Mouse (Mus musculus): Measurements from ENCODE around the gene Sct.
A peak's percentile ranks its signal among the peaks of the same experiment; 100 is the strongest.

Gene Sct

DNA sequence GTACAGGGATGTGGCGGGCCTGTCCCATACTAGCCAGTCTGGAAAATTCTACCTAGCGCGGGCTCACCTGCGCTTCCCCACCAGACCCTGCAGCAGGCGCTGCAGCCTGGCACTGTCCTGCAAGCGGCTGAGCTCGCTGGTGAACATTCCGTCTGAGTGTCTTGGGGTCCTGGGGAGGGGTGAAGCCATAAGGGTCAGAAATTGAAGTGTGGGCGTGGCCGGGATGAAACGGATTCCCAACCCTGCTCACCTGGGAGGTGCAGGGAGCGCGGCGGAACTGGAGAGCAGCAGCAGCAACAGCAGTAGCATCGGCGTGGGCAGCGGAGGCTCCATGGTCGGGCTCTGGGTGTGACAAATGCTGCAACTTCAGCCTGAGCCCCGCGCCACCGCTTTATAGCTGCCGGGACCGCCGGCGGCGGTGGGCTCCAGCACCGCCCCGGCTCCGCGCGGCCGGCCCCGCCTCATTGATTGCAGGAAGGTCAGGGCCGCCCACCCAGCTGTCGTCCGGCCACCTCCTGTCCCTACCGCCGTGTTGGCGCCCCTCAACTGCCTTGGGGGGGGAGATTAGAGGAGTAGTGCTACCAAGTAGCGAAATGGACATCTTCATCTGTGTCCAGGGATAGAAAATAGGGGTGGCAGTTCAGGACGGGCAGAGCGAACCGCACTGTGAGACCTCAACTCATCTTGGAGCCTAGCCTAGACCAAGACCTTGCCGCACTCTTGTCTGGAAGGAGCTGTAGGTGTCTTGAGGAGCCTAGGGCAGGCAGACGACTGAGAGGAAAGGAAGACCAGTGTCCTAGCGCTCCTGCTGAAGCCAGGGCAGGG lies at the start of gene Sct:
Sct (minus strand) TSS at position 368 of the 825 bp plus-strand sequence.
- DNase-seq (ENCODE audit: low spot score) = no peak

DNA sequence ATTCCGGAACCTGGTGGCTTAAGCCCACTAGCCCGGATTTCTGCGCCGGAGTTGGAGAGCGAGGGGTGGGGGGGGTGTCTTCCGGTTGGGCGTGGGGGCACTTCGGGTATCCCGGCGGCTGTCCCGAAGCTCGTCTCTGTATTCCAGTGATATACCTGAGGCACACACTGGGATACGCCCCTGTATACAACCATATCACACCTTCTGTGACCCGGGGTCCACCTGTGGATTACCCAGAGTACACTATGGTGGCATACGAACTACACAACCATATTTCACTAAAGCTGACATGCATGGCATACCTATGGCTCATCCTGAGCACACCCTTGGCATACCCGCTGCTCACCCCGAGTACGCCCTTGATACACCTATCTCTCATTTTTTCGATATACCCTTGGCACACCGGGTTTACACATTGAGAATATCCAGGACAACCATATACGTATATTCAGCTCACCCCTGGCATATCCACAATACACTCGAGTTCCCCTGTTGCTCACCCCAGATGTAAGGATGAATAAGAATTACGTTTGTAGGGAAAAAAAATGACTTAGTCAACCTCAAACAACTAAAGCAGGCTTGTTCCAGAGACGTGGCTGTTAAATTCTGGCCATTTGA lies 49.5 kb upstream of the Sct start:
- DNase-seq (ENCODE audit: low spot score) = peak; percentile 26

DNA sequence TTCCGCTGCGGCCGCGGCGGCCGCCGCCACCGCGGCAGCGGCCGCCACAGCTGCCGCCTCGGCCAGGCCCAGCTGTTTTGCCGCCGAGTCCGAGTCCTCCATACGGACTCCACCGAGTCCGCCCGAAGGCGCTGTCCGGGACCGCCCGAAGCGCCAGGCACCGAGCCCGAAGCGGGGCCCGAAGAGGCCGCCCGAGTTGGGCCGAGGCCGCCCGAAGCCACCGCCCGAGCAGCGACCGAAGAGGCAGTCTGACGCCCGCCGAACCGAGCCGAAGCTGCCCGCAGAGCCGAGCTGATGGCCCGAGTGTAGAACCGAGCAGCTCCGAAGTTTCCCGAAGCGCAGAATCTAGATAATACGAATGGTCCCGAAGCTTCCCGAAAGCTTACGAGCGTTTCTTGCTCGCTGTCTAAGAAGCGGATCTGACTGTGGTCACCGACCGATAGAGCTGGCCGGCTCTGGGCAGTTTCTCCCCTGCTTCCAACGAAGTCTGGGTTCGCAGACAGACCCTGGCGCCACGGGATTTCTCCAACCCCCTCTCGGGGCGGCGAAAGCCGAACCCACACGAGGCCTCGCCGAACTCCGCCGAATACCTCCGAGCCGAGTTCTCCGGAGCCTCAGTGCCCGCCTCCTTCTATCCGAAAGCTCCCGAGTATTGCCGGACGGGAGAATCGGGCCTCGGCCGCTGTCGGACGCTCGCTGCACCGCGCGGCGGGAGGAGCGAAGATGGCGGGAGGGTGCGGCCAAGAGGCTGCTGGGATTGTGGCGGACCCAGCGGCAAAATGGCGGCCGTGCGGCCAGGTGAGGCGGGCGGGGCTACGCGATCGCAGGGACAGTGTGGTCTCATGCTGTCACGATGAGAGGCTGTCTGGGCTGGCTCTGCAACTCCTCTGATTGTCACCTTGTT lies 48.8 kb upstream of the Sct start, which contains the start of the genes Deaf1 and Tmem80:
Deaf1 (minus strand) TSS at position 222 of the 904 bp plus-strand sequence.
Tmem80 (plus strand) TSS at position 271 of the 904 bp plus-strand sequence.
- peak; percentile 96 for DNase-seq (ENCODE audit: low spot score)

DNA sequence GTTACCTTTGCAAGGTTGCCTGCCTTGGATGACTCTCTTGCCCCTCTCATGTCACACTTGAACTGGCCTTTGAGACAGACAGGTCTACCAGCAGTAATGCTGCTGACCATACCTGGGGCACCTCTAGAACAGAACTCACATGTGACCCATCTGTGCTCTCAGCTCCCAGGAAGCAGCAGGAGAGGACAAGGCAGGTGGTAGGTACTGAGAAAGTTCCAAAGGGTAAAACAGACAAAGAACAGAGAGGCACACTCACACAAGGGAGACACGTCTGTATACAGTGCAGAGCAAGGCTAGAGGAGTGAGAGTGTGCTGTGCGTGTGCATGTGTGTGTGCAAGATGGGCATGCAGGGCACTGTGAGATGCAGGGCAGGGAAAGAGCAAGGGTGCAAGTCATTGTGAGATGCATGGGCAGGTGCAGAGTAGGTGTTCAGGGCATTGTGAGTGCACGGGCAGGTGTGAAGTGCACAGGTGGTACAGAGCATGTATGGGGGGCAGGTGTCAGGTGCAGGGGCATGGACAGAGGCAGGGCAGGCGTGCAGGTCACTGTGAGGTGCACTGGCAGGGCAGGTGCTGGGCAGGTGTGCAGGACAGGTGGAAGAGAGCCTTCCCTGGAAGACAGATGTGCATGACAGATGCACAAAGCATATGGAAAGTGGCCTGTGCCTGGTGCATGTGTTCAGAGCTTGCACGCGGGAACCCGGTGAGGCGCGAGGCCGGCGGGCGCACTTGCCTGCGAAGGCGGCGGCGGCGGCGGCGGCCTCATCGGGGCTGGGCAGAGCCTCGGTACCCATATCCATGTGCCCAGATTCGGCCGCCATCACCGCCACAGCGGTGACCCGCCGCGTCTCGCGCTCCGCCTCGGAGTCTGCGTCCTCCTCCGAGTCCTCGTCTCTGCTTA lies 47.9 kb upstream of the Sct start:
- DNase-seq (ENCODE audit: low spot score) = no peak

DNA sequence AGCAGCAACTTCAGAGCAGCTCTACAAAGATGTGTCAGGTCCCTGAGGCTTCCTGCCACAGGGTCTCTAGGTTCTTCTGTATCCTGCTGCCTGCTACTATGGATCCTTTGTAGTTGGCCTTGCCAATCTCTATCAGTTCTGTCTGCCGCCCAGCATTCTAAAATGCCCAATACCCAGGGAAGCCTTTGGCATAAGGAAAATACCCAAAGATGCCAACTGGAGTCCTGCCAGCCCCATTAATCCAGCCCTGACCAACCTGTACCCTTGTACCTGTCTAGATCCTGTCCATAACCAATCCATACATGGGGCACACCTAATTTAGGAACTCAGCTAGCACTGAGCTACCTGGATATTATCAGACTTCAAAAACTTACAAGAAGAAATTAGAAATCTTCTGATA lies 45.8 kb upstream of the Sct start:
- DNase-seq (ENCODE audit: low spot score) = no peak

DNA sequence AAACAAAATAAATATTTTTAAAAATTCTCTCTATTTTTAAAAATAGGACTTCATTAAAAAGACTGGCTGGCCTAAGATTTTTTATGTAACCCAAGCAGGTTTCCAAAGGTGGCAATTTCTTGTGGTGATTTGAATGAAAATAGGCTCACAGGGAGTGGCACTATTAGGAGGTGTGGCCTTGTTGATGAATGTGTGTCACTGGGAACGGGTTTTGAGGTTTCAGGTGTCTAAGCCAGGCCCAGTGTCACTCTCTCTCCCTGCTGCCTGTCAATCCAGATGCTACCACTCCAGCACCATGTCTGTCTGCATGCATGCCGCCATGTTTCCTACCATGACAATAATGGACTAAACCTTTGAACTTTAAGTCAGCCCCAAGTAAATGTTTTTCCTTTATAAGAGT lies 40.5 kb upstream of the Sct start:
- DNase-seq (ENCODE audit: low spot score) = no peak

DNA sequence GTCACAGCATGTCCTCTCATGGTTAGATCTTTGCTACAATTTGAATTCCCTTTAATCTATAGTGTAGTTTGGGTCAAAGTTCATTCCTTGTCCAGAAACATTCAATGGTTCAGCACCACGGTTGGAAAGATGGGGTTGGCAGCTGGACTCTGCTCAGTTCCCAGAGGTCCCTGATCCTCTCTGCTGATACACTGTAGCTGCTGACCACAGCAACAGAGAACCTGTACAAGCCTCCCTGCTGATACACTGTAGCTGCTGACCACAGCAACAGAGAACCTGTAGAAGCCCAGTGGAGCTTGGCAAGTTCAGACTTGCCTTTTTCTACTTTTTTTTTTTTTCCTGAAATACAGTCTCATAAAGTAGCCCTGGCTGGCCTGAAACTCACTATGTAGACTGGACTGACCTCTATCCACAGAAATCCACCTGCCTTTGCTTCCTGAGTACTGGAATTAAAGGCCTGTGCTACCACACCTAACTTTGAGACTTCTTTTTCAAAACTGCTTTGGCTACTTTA lies 38.7 kb upstream of the Sct start:
- no peak for DNase-seq (ENCODE audit: low spot score)

DNA sequence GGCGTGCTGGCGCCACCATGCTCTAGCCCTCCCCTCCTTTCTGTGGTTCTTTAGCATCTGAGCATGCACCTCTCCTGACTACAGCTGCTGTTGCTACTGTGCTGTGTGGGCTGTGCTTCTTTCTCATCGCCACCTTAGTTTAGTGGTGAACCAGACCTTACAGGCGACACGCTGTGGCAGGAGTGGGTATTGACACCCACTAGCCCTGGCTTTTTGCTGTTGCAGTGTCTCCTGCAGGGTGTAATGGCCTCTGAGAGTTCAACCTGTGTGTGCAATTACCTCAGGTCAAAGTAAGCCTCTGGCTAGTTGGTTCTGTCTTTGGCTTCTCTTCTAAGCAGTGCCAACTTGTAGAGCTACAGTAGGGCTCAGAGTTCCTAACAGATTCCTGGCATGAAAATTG lies 37.0 kb upstream of the Sct start:
- peak; percentile 35 for DNase-seq (ENCODE audit: low spot score)

DNA sequence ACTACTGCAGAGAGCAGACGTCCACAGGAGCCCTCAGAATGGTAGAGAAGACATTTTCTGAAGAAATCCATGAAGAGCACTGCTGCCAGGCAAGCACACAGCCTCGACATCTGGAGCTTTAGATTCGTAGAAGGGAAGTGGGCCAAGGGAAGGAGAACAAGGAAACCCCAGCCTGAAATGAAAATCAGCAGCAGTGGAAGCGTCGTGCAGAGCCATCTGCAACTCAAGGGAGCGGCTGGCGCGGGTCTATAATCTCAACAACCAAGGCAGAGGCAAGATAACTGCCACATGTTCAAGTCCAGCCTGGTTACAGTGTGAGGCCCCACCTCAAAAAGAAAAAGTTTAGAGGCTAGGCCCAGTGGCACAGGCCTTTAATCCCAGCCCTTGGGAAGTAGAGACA lies 36.1 kb upstream of the Sct start:
- no peak for DNase-seq (ENCODE audit: low spot score)

DNA sequence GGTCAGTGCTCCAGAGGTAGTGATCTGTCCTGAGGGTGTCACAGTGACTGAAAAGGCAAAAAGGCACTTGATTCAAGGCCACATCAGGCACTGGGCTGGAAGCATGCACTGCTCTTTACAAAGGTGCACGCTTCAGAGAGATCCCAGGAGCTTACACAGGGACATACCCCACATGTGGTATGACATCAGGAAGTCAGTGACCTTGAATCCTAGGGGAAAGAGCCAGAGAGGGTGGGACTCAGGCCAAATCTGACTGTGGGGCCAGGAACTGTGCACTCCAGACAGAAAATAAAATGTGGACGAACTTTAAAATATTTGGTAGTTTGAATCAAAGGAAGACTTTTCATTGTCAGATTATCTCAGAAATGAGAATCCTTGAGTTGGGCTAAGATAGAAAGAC lies 35.5 kb upstream of the Sct start:
- DNase-seq (ENCODE audit: low spot score) = no peak

DNA sequence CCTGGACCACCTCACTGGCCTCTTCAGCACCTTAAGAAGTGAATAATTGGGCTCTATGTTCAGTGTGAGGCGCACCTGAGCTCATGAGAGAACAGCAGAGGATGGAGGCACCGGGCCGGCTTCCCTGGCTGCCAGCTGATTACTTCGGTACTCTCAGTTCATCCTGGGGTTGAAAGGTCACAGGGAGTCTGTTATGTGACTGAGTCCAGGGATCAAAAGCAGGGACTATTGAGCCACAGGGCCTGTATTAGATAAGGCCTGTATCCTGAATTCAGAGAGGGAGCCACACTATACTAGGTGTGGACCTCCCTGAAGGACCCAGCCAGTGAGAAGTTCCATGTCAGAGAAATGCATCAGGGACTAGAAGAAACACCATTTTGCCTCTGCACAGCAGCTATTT lies 25.6 kb upstream of the Sct start:
- no peak for DNase-seq (ENCODE audit: low spot score)

DNA sequence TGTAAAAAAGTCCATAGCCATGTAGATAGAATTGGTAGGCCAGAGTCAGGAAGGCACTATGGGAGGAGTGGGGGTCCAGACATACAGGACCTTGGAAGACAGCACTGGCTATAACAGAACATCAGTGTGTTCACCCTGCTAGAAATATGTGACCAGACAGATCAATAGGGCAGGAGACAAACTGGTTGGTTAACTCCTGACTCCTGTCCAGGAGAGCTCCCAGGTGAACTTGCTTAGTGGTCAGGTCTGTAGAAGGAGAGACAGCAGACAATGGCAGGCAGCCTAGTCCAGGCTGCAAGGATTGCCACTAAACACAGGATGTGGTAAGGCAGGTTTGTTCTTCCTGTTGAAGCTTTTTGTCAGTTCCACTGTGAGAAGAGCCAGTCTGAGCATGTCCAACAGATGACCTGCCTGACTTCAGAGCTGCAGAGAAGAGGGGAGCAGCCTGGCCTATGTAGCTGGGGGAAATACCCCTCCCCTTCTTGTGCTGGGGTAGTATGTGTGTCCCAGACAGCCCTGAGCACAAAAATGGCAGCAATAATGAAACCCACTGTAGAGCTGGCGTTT lies 23.9 kb upstream of the Sct start:
- no peak for DNase-seq (ENCODE audit: low spot score)

DNA sequence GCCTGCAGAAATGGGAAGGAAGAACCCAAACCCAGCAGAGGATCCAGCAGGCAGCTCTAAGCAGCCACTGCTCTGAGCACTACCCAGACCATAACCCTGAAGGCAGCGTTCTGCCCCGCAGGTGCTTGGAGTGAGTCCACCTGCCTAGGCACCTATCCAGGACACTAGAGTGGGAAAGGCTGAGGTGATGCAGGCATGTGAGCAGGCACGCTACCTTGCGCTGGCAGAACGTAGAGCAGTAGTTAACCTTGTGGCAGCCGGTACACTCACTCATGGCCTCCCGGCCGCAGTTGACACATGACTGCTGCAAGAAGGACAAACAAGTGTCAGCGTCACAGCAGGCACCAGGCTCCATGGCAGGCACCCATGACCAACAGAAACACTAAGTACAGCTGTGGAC lies 22.5 kb upstream of the Sct start:
- DNase-seq (ENCODE audit: low spot score) = no peak

DNA sequence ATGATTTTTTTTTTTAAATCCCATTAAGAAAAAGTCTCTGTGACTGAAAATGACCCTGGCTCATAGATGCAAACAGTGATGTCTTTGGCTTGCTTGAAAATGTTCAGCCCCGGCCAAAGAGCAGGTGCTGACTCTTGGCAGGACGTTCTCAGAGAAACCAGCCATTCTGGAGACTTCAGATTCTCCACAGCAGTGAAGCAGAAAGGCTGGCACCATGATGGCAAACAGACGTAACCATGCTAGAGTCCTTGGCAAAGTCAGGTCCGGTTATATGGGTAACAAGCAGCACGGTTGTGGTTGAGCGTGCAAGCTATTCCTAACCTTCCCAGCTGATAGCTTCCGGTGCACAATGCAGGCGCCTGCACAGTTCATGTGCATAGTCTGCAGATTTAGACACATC lies 20.2 kb upstream of the Sct start:
- no peak for DNase-seq (ENCODE audit: low spot score)

DNA sequence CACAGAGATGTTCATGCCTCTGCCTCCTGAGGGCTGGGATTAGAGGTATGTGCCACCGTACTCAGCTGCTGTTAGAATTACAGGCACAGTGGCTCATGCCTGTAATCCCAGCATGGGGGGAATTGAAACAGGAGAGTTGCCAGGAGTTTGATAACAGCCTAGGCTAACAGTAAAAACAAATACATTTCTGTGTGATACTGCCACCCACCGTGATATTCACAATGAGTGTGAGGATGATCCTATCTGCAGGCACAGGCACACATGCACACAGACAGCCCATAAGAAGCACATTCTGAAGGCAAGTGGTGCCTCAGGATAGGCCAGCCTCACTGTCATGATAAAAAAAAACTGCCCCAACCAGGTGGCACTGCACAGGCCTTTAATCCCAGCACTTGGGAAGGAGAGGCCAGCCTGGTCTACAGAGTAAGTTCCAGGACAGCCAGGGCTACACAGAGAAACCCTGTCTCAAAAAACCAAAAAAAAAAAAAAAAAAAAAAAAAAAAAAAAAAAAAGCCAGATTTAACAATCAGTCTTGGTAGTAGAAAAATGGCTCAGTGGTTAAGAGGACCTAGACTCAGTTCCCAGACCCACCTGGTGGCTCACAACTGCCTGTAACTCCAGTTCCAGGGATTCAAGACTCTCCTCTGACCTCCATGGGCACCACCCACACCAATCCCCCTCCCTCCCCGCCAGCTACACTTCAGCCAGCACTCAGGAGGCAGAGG lies 19.2 kb upstream of the Sct start:
- DNase-seq (ENCODE audit: low spot score) = no peak

DNA sequence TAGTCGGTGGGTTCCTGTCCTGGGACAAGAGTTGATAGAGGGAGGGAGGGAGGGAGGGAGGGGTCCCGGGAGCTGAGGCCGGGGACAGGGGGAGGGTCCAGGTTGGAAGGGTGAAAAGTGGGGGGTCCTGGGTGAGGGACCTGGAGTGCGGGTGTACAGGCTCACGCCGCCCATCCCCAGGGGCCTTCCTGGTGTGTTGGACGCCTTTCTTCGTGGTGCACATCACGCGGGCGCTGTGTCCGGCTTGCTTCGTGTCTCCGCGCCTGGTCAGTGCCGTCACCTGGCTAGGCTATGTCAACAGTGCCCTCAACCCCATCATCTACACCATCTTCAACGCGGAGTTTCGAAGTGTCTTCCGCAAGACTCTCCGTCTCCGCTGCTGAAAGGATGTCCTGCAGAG lies 15.5 kb upstream of the Sct start:
- no peak for DNase-seq (ENCODE audit: low spot score)

DNA sequence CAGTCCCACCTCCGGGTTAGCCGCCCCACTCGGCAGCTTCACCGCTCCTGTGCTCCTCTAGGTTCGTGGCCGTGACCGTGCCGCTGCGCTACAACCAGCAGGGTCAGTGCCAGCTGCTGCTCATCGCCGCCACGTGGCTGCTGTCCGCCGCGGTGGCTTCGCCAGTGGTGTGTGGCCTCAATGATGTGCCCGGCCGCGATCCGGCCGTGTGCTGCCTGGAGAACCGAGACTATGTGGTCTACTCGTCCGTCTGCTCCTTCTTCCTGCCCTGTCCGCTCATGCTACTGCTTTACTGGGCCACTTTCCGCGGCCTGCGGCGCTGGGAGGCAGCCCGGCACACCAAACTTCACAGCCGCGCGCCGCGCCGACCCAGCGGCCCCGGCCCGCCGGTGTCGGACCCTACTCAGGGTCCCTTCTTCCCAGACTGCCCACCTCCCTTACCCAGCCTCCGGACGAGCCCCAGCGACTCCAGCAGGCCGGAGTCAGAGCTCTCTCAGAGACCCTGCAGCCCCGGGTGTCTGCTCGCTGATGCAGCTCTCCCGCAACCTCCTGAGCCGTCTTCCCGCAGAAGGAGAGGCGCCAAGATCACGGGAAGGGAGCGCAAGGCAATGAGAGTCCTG lies 15.0 kb upstream of the Sct start:
- DNase-seq (ENCODE audit: low spot score) = no peak

DNA sequence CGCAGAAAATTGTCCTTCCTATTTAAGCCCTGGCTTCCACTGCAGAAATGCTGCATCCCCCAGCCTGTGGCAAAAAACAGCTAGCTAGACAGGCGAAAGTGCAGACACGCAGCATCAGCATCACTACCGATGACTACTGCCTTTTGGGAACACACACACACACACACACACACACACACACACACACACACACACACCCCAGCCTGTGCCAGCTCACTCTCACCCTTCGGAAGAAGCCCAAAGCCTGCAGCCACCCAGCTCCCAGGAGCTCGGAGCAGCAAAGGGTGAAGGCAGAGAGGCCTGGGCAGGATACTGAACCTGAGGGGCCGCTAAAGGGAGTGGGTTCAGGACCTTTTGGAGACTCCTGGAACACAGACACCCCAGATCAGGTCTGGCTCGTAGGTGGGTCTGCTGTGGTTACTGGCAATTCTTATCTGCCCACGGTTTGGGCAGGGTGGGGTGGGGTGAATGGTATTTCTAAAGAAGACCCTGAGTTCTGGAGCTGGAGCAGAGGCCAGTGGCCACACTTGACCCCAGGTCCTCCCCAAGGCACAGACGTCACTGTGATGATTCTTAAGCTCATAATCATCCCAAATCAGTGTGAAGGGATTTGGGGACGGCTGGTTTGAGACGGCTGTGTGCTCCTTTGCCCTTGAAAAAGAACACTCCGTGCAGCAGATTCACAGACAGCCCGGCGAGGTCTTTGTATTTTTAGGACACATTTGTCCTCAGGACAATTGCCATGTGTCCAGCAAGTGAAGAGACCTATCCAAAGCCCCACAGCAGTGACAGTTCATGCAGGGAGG lies 13.9 kb upstream of the Sct start:
- DNase-seq (ENCODE audit: low spot score) = no peak
